Comparison of ENCODE assay signal across 20 mouse cellular contexts in the genomic region with DNA sequence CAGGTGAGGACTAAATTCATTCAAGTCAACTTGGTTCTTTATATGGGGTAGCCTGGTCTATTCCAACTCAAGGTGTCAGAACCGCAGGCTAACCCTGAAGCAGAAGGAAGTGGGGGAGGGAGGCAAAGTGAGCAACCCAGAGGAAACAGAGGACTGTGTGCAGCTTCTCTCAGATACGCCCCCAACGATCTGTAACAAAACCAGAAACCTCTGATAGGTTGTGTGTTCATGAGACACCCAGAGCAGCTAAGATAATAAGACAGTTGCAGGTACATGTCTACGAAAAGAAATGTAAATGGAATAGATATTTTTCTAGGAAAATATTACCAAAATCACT.
DNase-seq lines count a peak whose midpoint lies in the region; ATAC-seq and TF ChIP-seq lines count a peak whose summit lies in the region.
"Had no signal": no experiment of that assay in that cellular context is flagged by ENCODE, and none has a peak within 500 bp of the region (broad histone marks: within the 10 kb centered on the region; RNA-seq: fewer than 3 reads in every experiment).

No protein-coding gene starts in this region.

- peak overlapping the region; percentile 83 for H3K27ac ChIP-seq in gastrocnemius, adult 2 months
- peak overlapping the region; percentile 93 for H3K27ac ChIP-seq in thymus, adult 2 months (ENCODE audit: control insufficient read depth, insufficient read depth, low read length)
- no peak overlapping the region for H3K27ac ChIP-seq in liver, embryonic 16.5 days (ENCODE audit: low read length)
- no peak overlapping the region for H3K27ac ChIP-seq in left cerebral cortex, adult 2 months
- H3K27ac ChIP-seq: embryonic facial prominence, embryonic 15.5 days; limb, embryonic 10.5 days; neural tube, embryonic 13.5 days had no signal

- no peak overlapping the region for H3K4me2 ChIP-seq in liver, embryonic 16.5 days (ENCODE audit: low read depth, low read length)
- H3K4me2 ChIP-seq: embryonic facial prominence, embryonic 15.5 days; heart, embryonic 11.5 days; lung, embryonic 14.5 days; neural tube, embryonic 13.5 days had no signal

- no peaks in the 10 kb centered on the region for H3K9me3 ChIP-seq in liver, embryonic 16.5 days (replicated peaks; ENCODE audit: control insufficient read depth, low read length)
- H3K9me3 ChIP-seq: embryonic facial prominence, embryonic 15.5 days; forebrain, embryonic 10.5 days; limb, embryonic 10.5 days; neural tube, embryonic 13.5 days had no signal

- no peak for DNase-seq in gastrocnemius, adult 2 months
- DNase-seq in gastrocnemius, postnatal 4 days (ENCODE audit: low spot score in 2 of 2) = no peak
- DNase-seq in thymus, adult 2 months = peak; percentile 47
- no peak for DNase-seq in thymus, postnatal 4 days
- no peak for DNase-seq in urinary bladder, postnatal 36 days (ENCODE audit: low spot score in 2 of 2)
- DNase-seq in left cerebral cortex, adult 2 months (ENCODE audit: extremely low spot score in 1 of 2, low spot score in 2 of 2) = no peak
- DNase-seq in kidney, adult 9 months = no peak
- DNase-seq: embryo, embryonic 11 days; kidney, adult 18-20 months; kidney, postnatal 14 days; right cerebral cortex, postnatal 14 days had no signal

- ATAC-seq in liver, embryonic 16.5 days (ENCODE audit: low read depth) = 0 out of 2 replicates have a peak, but pooled peaks have one; percentile 11
- ATAC-seq: midbrain, embryonic 16.5 days; Patski had no signal

- TF ChIP-seq POLR2A in thymus, adult 2 months (IDR thresholded peaks at IDR 0.05; ENCODE audit: control insufficient read depth, extremely low read depth, insufficient read depth, low read length, poor library complexity) = no peak

- peaks cover 4% of the 10 kb centered on the region for H3K36me3 ChIP-seq in thymus, adult 2 months (ENCODE audit: control insufficient read depth, insufficient read depth, low read length)
- H3K36me3 ChIP-seq in liver, embryonic 16.5 days (ENCODE audit: control insufficient read depth, insufficient read depth) = no peaks in the 10 kb centered on the region

- 15% methylated on average over 4 of the region's 4 CpGs for WGBS in thymus, adult 2 months
- 21% methylated on average over 4 of the region's 4 CpGs for WGBS in liver, embryonic 16.5 days (ENCODE audit: insufficient replicate concordance)

- H3K27me3 ChIP-seq in thymus, adult 2 months (ENCODE audit: control insufficient read depth, insufficient read depth, low read length) = no peaks in the 10 kb centered on the region
- no peaks in the 10 kb centered on the region for H3K27me3 ChIP-seq in liver, embryonic 16.5 days (ENCODE audit: control insufficient read depth, insufficient read depth, low read depth, low read length)
- H3K27me3 ChIP-seq: embryonic facial prominence, embryonic 15.5 days; neural tube, embryonic 13.5 days; Patski had no signal

- peaks cover 63% of the 10 kb centered on the region for H3K4me1 ChIP-seq in thymus, adult 2 months (replicated peaks; ENCODE audit: control insufficient read depth, insufficient read depth, low read length)
- peaks cover 25% of the 10 kb centered on the region for H3K4me1 ChIP-seq in liver, embryonic 16.5 days (ENCODE audit: control insufficient read depth, low read depth, low read length)

- no peak overlapping the region for H3K4me3 ChIP-seq in gastrocnemius, adult 2 months
- H3K4me3 ChIP-seq in thymus, adult 2 months (ENCODE audit: control insufficient read depth, insufficient read depth, low read length) = no peak overlapping the region
- no peak overlapping the region for H3K4me3 ChIP-seq in liver, embryonic 16.5 days (ENCODE audit: low read depth, low read length)
- H3K4me3 ChIP-seq in left cerebral cortex, adult 2 months = no peak overlapping the region
- H3K4me3 ChIP-seq: embryonic facial prominence, embryonic 15.5 days; forebrain, embryonic 10.5 days; limb, embryonic 10.5 days; neural tube, embryonic 13.5 days had no signal

- intact Hi-C loops in gastrocnemius, adult 2 months (cut with DNase I) = loop anchor here (2.0 kb wide), 1 partner anchor 34 kb away; no protein-coding TSS in a partner anchor
- intact Hi-C loops in left cerebral cortex, adult 2 months (cut with DNase I) = no loop called here

- TF ChIP-seq CTCF in gastrocnemius, adult 2 months (IDR thresholded peaks at IDR 0.05) = no peak
- no peak for TF ChIP-seq CTCF in thymus, adult 2 months (IDR thresholded peaks at IDR 0.05; ENCODE audit: borderline replicate concordance, control insufficient read depth, extremely low read depth, insufficient read depth, low read length, poor library complexity)
- TF ChIP-seq CTCF in left cerebral cortex, adult 2 months (IDR thresholded peaks at IDR 0.05) = no peak

- H3K9ac ChIP-seq in liver, embryonic 16.5 days (ENCODE audit: low read depth, low read length) = no peak overlapping the region
- H3K9ac ChIP-seq: embryonic facial prominence, embryonic 15.5 days; lung, embryonic 14.5 days; neural tube, embryonic 13.5 days had no signal

Comparison
In these comparisons a context has a peak if more than half of its experiments do, and no peak if none do; other contexts are left out.
1. H3K27ac ChIP-seq: peak in gastrocnemius, adult 2 months (single experiment) and thymus, adult 2 months (single experiment); none in liver, embryonic 16.5 days (single experiment) and left cerebral cortex, adult 2 months (single experiment).